Mouse (Mus musculus) neural tube, embryonic 11.5 days (tissue): ENCODE measurements around the gene Ttll8. TPM values are rescaled to one million over a fixed set of nuclear protein-coding genes. Genes with fewer than 3 reads are reported as not detected.
A peak's percentile ranks its signal among the peaks of the same experiment; 100 is the strongest.

Source experiments
- ATAC-seq: fragments of 200-750 bp; cut with Nextera tagmentation; 2 replicates; pipeline ENCODE4 v1.8.0; 2017; ENCODE audit warnings: moderate number of reproducible peaks, mild to moderate bottlenecking, moderate TSS enrichment, moderate library complexity; ENCODE audit not compliant: insufficient read depth, low FRiP score, low TSS enrichment
- DNase-seq: peaks from one replicate; pipeline ENCODE4 v3.0.0-alpha.2; 2015; ENCODE audit warnings: low spot score
- H3K27ac ChIP-seq: fragments of 300-500 bp; sonication (generic); 2 replicates; pipeline ENCODE4 v1.5.1; 2014; ENCODE audit warnings: low read depth, mild to moderate bottlenecking, low read length
- H3K27me3 ChIP-seq: fragments of 300-500 bp; sonication (generic); 2 replicates; pipeline ENCODE4 v1.6.1; 2014; ENCODE audit warnings: mild to moderate bottlenecking, low read length, mixed read lengths; ENCODE audit not compliant: control insufficient read depth, insufficient read depth
- H3K36me3 ChIP-seq: fragments of 300-500 bp; sonication (generic); 2 replicates; pipeline ENCODE4 v1.6.1; 2014; ENCODE audit warnings: mild to moderate bottlenecking, low read length, moderate library complexity, mixed read lengths; ENCODE audit not compliant: control insufficient read depth, insufficient read depth
- H3K4me1 ChIP-seq: fragments of 300-500 bp; sonication (generic); 2 replicates; pipeline ENCODE4 v1.6.1; 2014; ENCODE audit warnings: low read length, mixed read lengths; ENCODE audit not compliant: control insufficient read depth, insufficient read depth
- H3K4me2 ChIP-seq: fragments of 300-500 bp; sonication (generic); 2 replicates; pipeline ENCODE4 v1.6.1; 2014; ENCODE audit warnings: low read depth, mild to moderate bottlenecking, moderate library complexity
- H3K4me3 ChIP-seq: fragments of 300-500 bp; sonication (generic); 2 replicates; pipeline ENCODE4 v1.5.1; 2014; ENCODE audit warnings: low read depth, low read length
- H3K9ac ChIP-seq: fragments of 300-500 bp; sonication (generic); 2 replicates; pipeline ENCODE4 v1.6.1; 2014; ENCODE audit warnings: mild to moderate bottlenecking, low read length
- H3K9me3 ChIP-seq: fragments of 300-500 bp; sonication (generic); 2 replicates; pipeline ENCODE4 v1.6.1; 2016; ENCODE audit warnings: low read length; ENCODE audit not compliant: control insufficient read depth
- WGBS: fragments of 180-500 bp; shearing (Covaris S2); extraction: QIAGEN DNeasy Blood & Tissue Kit; methylation state at CpG from one replicate; pipeline ENCODE4 v1.1.7; 2014; 5-methylcytosine and 5-hydroxymethylcytosine counted together
- polyA plus RNA-seq: library from polyadenylated mRNA; unstranded; fragments of >200 nt; fragmentation: Nextera tagmentation; extraction: Ambion mirVana; gene quantifications from 2 replicates; pipeline ENCODE4 v1.2.1, GENCODE M21; 2014

Gene Ttll8
- polyA plus RNA-seq, 1 experiment from 2014 or later: not detected

- no peak overlapping the region for H3K4me3 ChIP-seq
Measured at GRCm38 (mm10) chr15:88870418-88871185, 83.6 kb downstream of the Ttll8 start.

DNA sequence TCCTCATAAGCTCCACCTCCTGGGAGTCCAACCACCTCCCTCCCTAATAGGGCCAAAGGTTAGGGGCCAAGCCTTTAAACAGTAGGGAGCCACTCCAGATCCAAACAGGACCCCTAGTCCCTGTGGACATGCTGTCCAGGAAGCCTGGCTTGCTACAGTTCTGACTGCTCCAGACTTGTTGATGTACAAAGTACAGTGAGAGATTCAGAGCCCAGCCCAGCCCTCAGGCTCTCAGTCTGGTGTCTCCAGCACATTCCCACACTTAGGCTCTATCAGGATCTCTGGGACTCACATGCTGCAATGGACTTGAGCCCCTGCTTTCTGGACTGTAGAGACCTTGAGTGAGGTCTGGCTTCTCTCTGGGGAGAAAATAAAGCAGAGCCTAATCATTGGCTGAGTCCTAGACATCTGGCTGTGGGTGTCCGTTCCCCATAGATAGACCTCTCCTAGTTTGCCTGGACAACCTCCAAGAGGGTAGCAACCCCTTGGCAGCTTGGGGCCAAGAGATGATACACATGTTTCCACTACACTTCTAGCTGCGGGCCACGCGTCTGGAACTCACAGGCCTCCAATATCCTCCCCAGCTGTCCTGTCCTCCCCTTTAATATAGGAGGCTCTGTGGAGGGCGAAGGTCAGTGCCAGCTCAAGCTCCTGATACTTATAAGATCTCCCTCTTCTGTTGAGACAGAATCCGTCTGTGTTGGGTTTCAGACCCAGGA is 86.0 kb downstream of the Ttll8 start:
- H3K4me1 ChIP-seq: peaks cover 12% of the 10 kb centered on the region
- no peak overlapping the region for H3K27ac ChIP-seq
- no peaks in the 10 kb centered on the region for H3K27me3 ChIP-seq
- ATAC-seq (no peak), DNase-seq (no peak)
- H3K9me3 ChIP-seq: no peaks in the 10 kb centered on the region
- no peak overlapping the region for H3K9ac ChIP-seq
- 87% methylated on average over 6 of the region's 6 CpGs for WGBS
- H3K36me3 ChIP-seq: peaks cover 7% of the 10 kb centered on the region
- no peak overlapping the region for H3K4me2 ChIP-seq
- no peak overlapping the region for H3K4me3 ChIP-seq

More at GRCm38 (mm10) chr15:88870418-88871185, 83.6 kb downstream of the Ttll8 start:
- Histone ChIP-seq H3K27me3 (no peaks in the 10 kb centered on the region), H3K9me3 (no peaks in the 10 kb centered on the region), H3K4me2 (no peak overlapping the region), H3K4me1 (no peaks in the 10 kb centered on the region), H3K27ac (no peak overlapping the region), H3K9ac (no peak overlapping the region), H3K36me3 (no peaks in the 10 kb centered on the region)
- DNase-seq (no peak), ATAC-seq (no peak)
- 75% methylated on average over 5 of the region's 5 CpGs for WGBS

DNA sequence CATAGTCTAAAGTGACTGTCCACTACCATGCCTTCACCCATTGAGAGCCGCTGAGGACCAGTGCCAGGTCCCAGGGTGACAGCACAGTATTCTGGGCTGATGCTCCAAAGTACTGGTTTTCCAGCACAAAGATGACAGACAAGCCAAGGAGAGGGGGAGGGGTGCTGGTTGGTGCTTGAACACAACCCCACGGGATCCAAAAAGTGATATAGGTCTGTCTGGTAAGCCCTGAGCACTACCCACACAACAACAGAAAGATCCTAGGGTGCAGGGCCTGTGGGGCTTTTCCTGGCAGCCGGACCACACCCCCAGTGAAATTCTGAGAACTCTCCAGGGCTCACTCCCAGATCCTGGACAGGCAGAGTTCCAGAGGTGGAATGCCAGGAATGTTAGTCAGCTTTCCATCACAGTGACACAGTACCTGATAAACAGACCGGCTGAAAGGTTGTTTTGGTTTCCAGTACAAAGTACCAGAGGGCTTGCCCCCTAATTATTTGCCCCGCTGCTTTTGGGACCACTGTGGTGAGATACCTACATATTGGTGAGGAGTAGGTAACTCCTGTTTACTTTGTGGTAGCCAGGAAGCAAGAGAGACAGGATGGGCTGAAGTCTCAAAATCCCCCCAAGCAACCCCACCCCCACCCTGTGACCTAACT is 86.7 kb downstream of the Ttll8 start:
- H3K27me3 ChIP-seq: no peaks in the 10 kb centered on the region
- H3K4me2 ChIP-seq: no peak overlapping the region
- H3K27ac ChIP-seq: no peak overlapping the region
- no peak for ATAC-seq
- H3K9ac ChIP-seq: no peak overlapping the region
- H3K9me3 ChIP-seq: no peaks in the 10 kb centered on the region
- H3K4me1 ChIP-seq: peaks cover 12% of the 10 kb centered on the region
- peaks cover 7% of the 10 kb centered on the region for H3K36me3 ChIP-seq
- H3K4me3 ChIP-seq: no peak overlapping the region
- 39% methylated on average over 5 of the region's 5 CpGs for WGBS
- DNase-seq: no peak

- Histone ChIP-seq H3K4me3 (no peak overlapping the region), H3K27me3 (no peaks in the 10 kb centered on the region), H3K9me3 (no peaks in the 10 kb centered on the region), H3K9ac (no peak overlapping the region), H3K4me1 (peaks cover 12% of the 10 kb centered on the region), H3K36me3 (peaks cover 7% of the 10 kb centered on the region), H3K4me2 (no peak overlapping the region), H3K27ac (no peak overlapping the region)
- ATAC-seq: no peak
- 62% methylated on average over 7 of the region's 7 CpGs for WGBS
- no peak for DNase-seq
Measured at GRCm38 (mm10) chr15:88866934-88867356, 87.3 kb downstream of the Ttll8 start.

GRCm38 (mm10) chr15:88865888-88866695 is 88.1 kb downstream of the Ttll8 start:
- Histone ChIP-seq H3K36me3 (peaks cover 7% of the 10 kb centered on the region), H3K4me3 (no peak overlapping the region)
- no peak for ATAC-seq

GRCm38 (mm10) chr15:88865061-88865460 is 89.2 kb downstream of the Ttll8 start:
- Histone ChIP-seq H3K4me1 (peaks cover 12% of the 10 kb centered on the region), H3K4me3 (no peak overlapping the region), H3K4me2 (no peak overlapping the region), H3K9me3 (no peaks in the 10 kb centered on the region), H3K36me3 (peaks cover 7% of the 10 kb centered on the region), H3K27ac (no peak overlapping the region), H3K9ac (no peak overlapping the region), H3K27me3 (no peaks in the 10 kb centered on the region)
- DNase-seq (no peak), ATAC-seq (no peak)
- WGBS: 85% methylated on average over 14 of the region's 14 CpGs

More at GRCm38 (mm10) chr15:88865888-88866695, 88.1 kb downstream of the Ttll8 start:
- Histone ChIP-seq H3K4me2 (no peak overlapping the region), H3K4me1 (peaks cover 12% of the 10 kb centered on the region), H3K27ac (no peak overlapping the region), H3K27me3 (no peaks in the 10 kb centered on the region), H3K9me3 (no peaks in the 10 kb centered on the region), H3K9ac (no peak overlapping the region)
- DNase-seq: no peak
- 89% methylated on average over 4 of the region's 4 CpGs for WGBS

DNA sequence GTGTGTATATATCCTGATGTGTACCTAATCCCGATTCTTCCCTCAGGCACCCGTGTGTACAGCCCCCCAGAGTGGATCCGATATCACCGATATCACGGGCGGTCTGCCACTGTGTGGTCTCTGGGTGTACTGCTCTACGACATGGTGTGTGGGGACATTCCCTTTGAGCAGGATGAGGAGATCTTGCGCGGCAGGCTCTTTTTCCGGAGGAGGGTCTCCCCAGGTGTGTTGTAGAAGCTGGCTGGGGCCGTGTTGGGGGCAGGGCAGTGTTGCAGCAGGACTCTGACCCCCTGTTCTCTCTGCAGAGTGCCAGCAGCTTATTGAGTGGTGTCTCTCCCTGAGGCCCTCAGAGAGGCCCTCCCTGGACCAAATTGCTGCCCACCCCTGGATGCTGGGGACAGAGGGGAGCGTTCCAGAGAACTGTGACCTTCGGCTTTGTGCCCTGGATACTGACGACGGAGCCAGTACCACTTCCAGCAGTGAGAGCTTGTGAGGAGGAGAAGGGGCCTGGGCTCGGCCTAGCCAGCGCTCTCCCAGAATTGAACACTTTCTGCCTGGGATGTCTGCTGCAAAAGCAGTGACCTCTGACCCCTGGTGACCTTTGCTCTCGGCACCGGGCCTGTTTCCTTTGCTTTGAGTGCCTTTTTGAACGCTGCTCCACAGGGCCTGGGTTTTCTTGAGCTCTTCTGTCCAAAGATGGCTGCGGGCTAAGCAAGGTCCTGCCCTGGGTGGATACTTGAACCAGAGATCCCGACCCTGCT is 89.8 kb downstream of the Ttll8 start:
- Histone ChIP-seq H3K27me3 (no peaks in the 10 kb centered on the region), H3K9ac (peak overlapping the region; percentile 82), H3K9me3 (no peaks in the 10 kb centered on the region), H3K4me3 (peak overlapping the region; percentile 94), H3K4me1 (peaks cover 12% of the 10 kb centered on the region), H3K4me2 (peak overlapping the region; percentile 84), H3K36me3 (peaks cover 7% of the 10 kb centered on the region), H3K27ac (0 out of 2 replicates have a peak overlapping the region, but pooled peaks have one; percentile 8)
- ATAC-seq (no peak; the same call in 1 of the 2 replicates), DNase-seq (no peak)
- WGBS: 63% methylated on average over 22 of the region's 22 CpGs
